Mouse (Mus musculus) midbrain, embryonic 12.5 days (tissue): ENCODE measurements around the gene Nin. TPM values are rescaled to one million over a fixed set of nuclear protein-coding genes. Genes with fewer than 3 reads are reported as not detected.
A peak's percentile ranks its signal among the peaks of the same experiment; 100 is the strongest.

Experiments used
- ATAC-seq: fragments of 200-750 bp; cut with Nextera tagmentation; 2 replicates; pipeline ENCODE4 v1.8.0; 2017; ENCODE audit warnings: low read depth, moderate TSS enrichment, moderate library complexity; ENCODE audit not compliant: low FRiP score
- H3K27ac ChIP-seq: fragments of 300-500 bp; sonication (generic); replicated peaks from 2 replicates; pipeline ENCODE4 v1.5.1; 2016; ENCODE audit warnings: mild to moderate bottlenecking
- H3K27me3 ChIP-seq: fragments of 300-500 bp; sonication (generic); 2 replicates; pipeline ENCODE4 v1.6.1; 2016; ENCODE audit warnings: mild to moderate bottlenecking
- H3K36me3 ChIP-seq: fragments of 300-500 bp; sonication (generic); 2 replicates; pipeline ENCODE4 v1.6.1; 2016
- H3K4me1 ChIP-seq: fragments of 300-500 bp; sonication (generic); 2 replicates; pipeline ENCODE4 v1.6.1; 2016
- H3K4me2 ChIP-seq: fragments of 300-500 bp; sonication (generic); replicated peaks from 2 replicates; pipeline ENCODE4 v1.6.1; 2016; ENCODE audit warnings: mild to moderate bottlenecking, moderate library complexity
- H3K4me3 ChIP-seq: fragments of 300-500 bp; sonication (generic); 2 replicates; pipeline ENCODE4 v1.5.1; 2016; ENCODE audit warnings: mild to moderate bottlenecking
- H3K9ac ChIP-seq: fragments of 300-500 bp; sonication (generic); replicated peaks from 2 replicates; pipeline ENCODE4 v1.6.1; 2016; ENCODE audit warnings: mild to moderate bottlenecking, moderate library complexity
- H3K9me3 ChIP-seq: fragments of 300-500 bp; sonication (generic); 2 replicates; pipeline ENCODE4 v1.6.1; 2016; ENCODE audit warnings: mild to moderate bottlenecking
- WGBS: fragments of 180-500 bp; shearing (Covaris S2); methylation state at CpG from one replicate; pipeline ENCODE4 v1.1.7; 2016; 5-methylcytosine and 5-hydroxymethylcytosine counted together
- polyA plus RNA-seq: library from polyadenylated mRNA; unstranded; fragments of >200 nt; fragmentation: Nextera tagmentation; extraction: Ambion mirVana; gene quantifications from 2 replicates; pipeline ENCODE4 v1.2.1, GENCODE M21; 2016

Gene Nin
- polyA plus RNA-seq, 1 experiment from 2014 or later: 17.2 TPM

GRCm38 (mm10) chr12:70075001-70075400 lies 38.5 kb downstream of the Nin start:
- peaks cover 2% of the 10 kb centered on the region; the same call in 1 of the 2 replicates for H3K36me3 ChIP-seq
- H3K9ac ChIP-seq: no peak overlapping the region
- H3K9me3 ChIP-seq: no peaks in the 10 kb centered on the region
- no peak overlapping the region for H3K4me3 ChIP-seq
- WGBS: 78% methylated on average over 2 of the region's 2 CpGs
- H3K4me2 ChIP-seq: no peak overlapping the region
- ATAC-seq: no peak
- H3K27me3 ChIP-seq: no peaks in the 10 kb centered on the region
- peaks cover 17% of the 10 kb centered on the region for H3K4me1 ChIP-seq
- no peak overlapping the region for H3K27ac ChIP-seq

- Histone ChIP-seq H3K9me3 (no peaks in the 10 kb centered on the region), H3K27me3 (no peaks in the 10 kb centered on the region), H3K4me1 (peaks cover 42% of the 10 kb centered on the region), H3K36me3 (no peaks in the 10 kb centered on the region), H3K4me3 (no peak overlapping the region), H3K27ac (peak overlapping the region; percentile 58), H3K9ac (no peak overlapping the region), H3K4me2 (no peak overlapping the region; the same call in 1 of the 2 replicates)
- WGBS: 64% methylated on average over 7 of the region's 7 CpGs
- ATAC-seq: peak; percentile 35; the same call in 1 of the 2 replicates
Measured at GRCm38 (mm10) chr12:70070888-70071287, 42.6 kb downstream of the Nin start.

GRCm38 (mm10) chr12:70070306-70070705 lies 43.2 kb downstream of the Nin start:
- Histone ChIP-seq H3K4me2 (no peak overlapping the region; the same call in 1 of the 2 replicates), H3K27ac (peak overlapping the region; percentile 58), H3K27me3 (no peaks in the 10 kb centered on the region), H3K4me3 (no peak overlapping the region), H3K9ac (no peak overlapping the region), H3K36me3 (no peaks in the 10 kb centered on the region), H3K4me1 (peaks cover 42% of the 10 kb centered on the region), H3K9me3 (no peaks in the 10 kb centered on the region)
- peak; percentile 81 for ATAC-seq
- WGBS: 20% methylated on average over 4 of the region's 4 CpGs

GRCm38 (mm10) chr12:70068647-70069257 lies 44.8 kb downstream of the Nin start:
- WGBS: 16% methylated on average over 6 of the region's 6 CpGs
- H3K27me3 ChIP-seq: no peaks in the 10 kb centered on the region
- peaks cover 42% of the 10 kb centered on the region for H3K4me1 ChIP-seq
- H3K9ac ChIP-seq: no peak overlapping the region
- peak overlapping the region; percentile 40 for H3K27ac ChIP-seq
- H3K36me3 ChIP-seq: no peaks in the 10 kb centered on the region
- no peaks in the 10 kb centered on the region for H3K9me3 ChIP-seq
- peak overlapping the region; percentile 14 for H3K4me2 ChIP-seq
- peak; percentile 31; the same call in 1 of the 2 replicates for ATAC-seq
- no peak overlapping the region for H3K4me3 ChIP-seq

GRCm38 (mm10) chr12:70067849-70068248 lies 45.7 kb downstream of the Nin start:
- no peak for ATAC-seq
- no peaks in the 10 kb centered on the region for H3K36me3 ChIP-seq
- H3K4me3 ChIP-seq: no peak overlapping the region
- no peaks in the 10 kb centered on the region for H3K27me3 ChIP-seq
- no peak overlapping the region for H3K9ac ChIP-seq
- peaks cover 42% of the 10 kb centered on the region for H3K4me1 ChIP-seq
- 50% methylated on average over 9 of the region's 9 CpGs for WGBS
- no peaks in the 10 kb centered on the region for H3K9me3 ChIP-seq
- no peak overlapping the region for H3K4me2 ChIP-seq
- no peak overlapping the region for H3K27ac ChIP-seq

- H3K27ac ChIP-seq: no peak overlapping the region
- no peaks in the 10 kb centered on the region; the same call in 1 of the 2 replicates for H3K36me3 ChIP-seq
- no peaks in the 10 kb centered on the region for H3K9me3 ChIP-seq
- no peaks in the 10 kb centered on the region for H3K27me3 ChIP-seq
- no peak overlapping the region for H3K9ac ChIP-seq
- 39% methylated on average over 3 of the region's 3 CpGs for WGBS
- H3K4me3 ChIP-seq: no peak overlapping the region
- no peak overlapping the region for H3K4me2 ChIP-seq
- H3K4me1 ChIP-seq: no peaks in the 10 kb centered on the region
- ATAC-seq: no peak
Measured at GRCm38 (mm10) chr12:70062114-70062513, 51.4 kb downstream of the Nin start.

GRCm38 (mm10) chr12:70058956-70059851 lies 54.3 kb downstream of the Nin start:
- Histone ChIP-seq H3K4me3 (no peak overlapping the region), H3K4me1 (no peaks in the 10 kb centered on the region), H3K27ac (no peak overlapping the region), H3K9ac (no peak overlapping the region), H3K36me3 (peaks cover 14% of the 10 kb centered on the region), H3K27me3 (no peaks in the 10 kb centered on the region), H3K4me2 (no peak overlapping the region), H3K9me3 (no peaks in the 10 kb centered on the region)
- ATAC-seq: no peak
- 68% methylated on average over 14 of the region's 14 CpGs for WGBS

- H3K27me3 ChIP-seq: no peaks in the 10 kb centered on the region
- no peak overlapping the region for H3K9ac ChIP-seq
- H3K4me2 ChIP-seq: no peak overlapping the region
- H3K27ac ChIP-seq: no peak overlapping the region
- WGBS: 78% methylated on average over 7 of the region's 7 CpGs
- no peaks in the 10 kb centered on the region for H3K4me1 ChIP-seq
- H3K36me3 ChIP-seq: peaks cover 66% of the 10 kb centered on the region
- H3K4me3 ChIP-seq: no peak overlapping the region
- ATAC-seq: no peak
- no peaks in the 10 kb centered on the region for H3K9me3 ChIP-seq
Measured at GRCm38 (mm10) chr12:70050699-70051098, 62.8 kb downstream of the Nin start.

GRCm38 (mm10) chr12:70048741-70049140 lies 64.8 kb downstream of the Nin start:
- Histone ChIP-seq H3K9me3 (no peaks in the 10 kb centered on the region), H3K36me3 (peaks cover 68% of the 10 kb centered on the region)
- 86% methylated on average over 9 of the region's 9 CpGs for WGBS

GRCm38 (mm10) chr12:70047281-70047680 lies 66.2 kb downstream of the Nin start:
- Histone ChIP-seq H3K9me3 (no peaks in the 10 kb centered on the region), H3K27me3 (no peaks in the 10 kb centered on the region), H3K9ac (no peak overlapping the region), H3K27ac (no peak overlapping the region), H3K4me2 (no peak overlapping the region), H3K4me1 (no peaks in the 10 kb centered on the region), H3K4me3 (no peak overlapping the region), H3K36me3 (peaks cover 72% of the 10 kb centered on the region)
- 88% methylated on average over 7 of the region's 7 CpGs for WGBS
- no peak for ATAC-seq

More at GRCm38 (mm10) chr12:70048741-70049140, 64.8 kb downstream of the Nin start:
- no peaks in the 10 kb centered on the region for H3K4me1 ChIP-seq
- H3K27ac ChIP-seq: no peak overlapping the region
- no peak overlapping the region for H3K4me3 ChIP-seq
- H3K27me3 ChIP-seq: no peaks in the 10 kb centered on the region
- ATAC-seq: no peak
- no peak overlapping the region for H3K4me2 ChIP-seq
- H3K9ac ChIP-seq: no peak overlapping the region

- no peak overlapping the region for H3K9ac ChIP-seq
- no peak overlapping the region for H3K27ac ChIP-seq
- H3K4me3 ChIP-seq: no peak overlapping the region
- no peaks in the 10 kb centered on the region for H3K27me3 ChIP-seq
- H3K36me3 ChIP-seq: peaks cover 59% of the 10 kb centered on the region
- no peaks in the 10 kb centered on the region for H3K9me3 ChIP-seq
- no peak for ATAC-seq
- H3K4me2 ChIP-seq: no peak overlapping the region
- 72% methylated on average over 4 of the region's 4 CpGs for WGBS
- no peaks in the 10 kb centered on the region for H3K4me1 ChIP-seq
Measured at GRCm38 (mm10) chr12:70044353-70044752, 69.2 kb downstream of the Nin start.

- no peak for ATAC-seq
- WGBS: 91% methylated on average over 13 of the region's 13 CpGs
- Histone ChIP-seq H3K27me3 (no peaks in the 10 kb centered on the region), H3K4me1 (no peaks in the 10 kb centered on the region), H3K4me2 (no peak overlapping the region), H3K4me3 (no peak overlapping the region), H3K9ac (no peak overlapping the region), H3K27ac (no peak overlapping the region), H3K36me3 (peaks cover 55% of the 10 kb centered on the region), H3K9me3 (no peaks in the 10 kb centered on the region)
Measured at GRCm38 (mm10) chr12:70043421-70043820, 70.1 kb downstream of the Nin start.
